8 mouse cellular contexts compared by ENCODE assay signal in genomic region chr17:88065031-88065800, GRCm38 (mm10). TPM values are rescaled to one million over a fixed set of nuclear protein-coding genes. Genes with fewer than 3 reads are reported as not detected.
A peak's percentile ranks its signal among the peaks of the same experiment; 100 is the strongest.
DNase-seq lines count a peak whose midpoint lies in the region; ATAC-seq and TF ChIP-seq lines count a peak whose summit lies in the region.

Gene Fbxo11, minus strand, starts transcription at chr17:88065291.

- DNase-seq in left cerebral cortex, adult 18-20 months (ENCODE audit: low spot score in 2 of 2) = peak; percentile 54 to 68
- DNase-seq in left cerebral cortex, adult 11 months (ENCODE audit: low spot score) = no peak
- DNase-seq in heart, adult 18-20 months = peak; percentile 57 to 66
- peak; percentile 76 for DNase-seq in kidney, adult 18-20 months
- DNase-seq in midbrain, postnatal 0 days (ENCODE audit: low spot score) = peak; percentile 38
- DNase-seq in spleen, postnatal 14 days (ENCODE audit: low spot score in 2 of 2) = peak; percentile 24 to 52

- ATAC-seq in embryonic facial prominence, embryonic 12.5 days (ENCODE audit: insufficient number of reproducible peaks, insufficient read depth, low FRiP score, low TSS enrichment) = peak; percentile 1; the same call in 1 of the 2 replicates
- no peak for ATAC-seq in limb, embryonic 13.5 days (ENCODE audit: low FRiP score, low read depth)
- ATAC-seq in midbrain, postnatal 0 days (ENCODE audit: low FRiP score) = peak; percentile 59

- H3K4me2 ChIP-seq in embryonic facial prominence, embryonic 12.5 days (replicated peaks) = peak within 1 kb of the TSS; percentile 63
- H3K4me2 ChIP-seq in limb, embryonic 13.5 days (replicated peaks) = peak within 1 kb of the TSS; percentile 79
- peak within 1 kb of the TSS; percentile 60 for H3K4me2 ChIP-seq in midbrain, postnatal 0 days (ENCODE audit: low read depth, low read length, poor library complexity, severe bottlenecking)

- under 1% methylated on average over 82 of the region's 112 CpGs for WGBS in embryonic facial prominence, embryonic 12.5 days
- 0% methylated on average over 22 of the region's 112 CpGs for WGBS in limb, embryonic 13.5 days
- 0% methylated on average over 64 of the region's 112 CpGs for WGBS in midbrain, postnatal 0 days

- no peak for TF ChIP-seq CTCF in midbrain, postnatal 0 days (IDR thresholded peaks at IDR 0.05)

- peak within 1 kb of the TSS; percentile 98 for H3K4me3 ChIP-seq in embryonic facial prominence, embryonic 12.5 days
- H3K4me3 ChIP-seq in limb, embryonic 13.5 days = peak within 1 kb of the TSS; percentile 98
- peak within 1 kb of the TSS; percentile 100 for H3K4me3 ChIP-seq in midbrain, postnatal 0 days (ENCODE audit: low read depth, low read length)

- no peaks in the 10 kb centered on the region for H3K36me3 ChIP-seq in embryonic facial prominence, embryonic 12.5 days
- no peaks in the 10 kb centered on the region for H3K36me3 ChIP-seq in limb, embryonic 13.5 days
- no peaks in the 10 kb centered on the region for H3K36me3 ChIP-seq in midbrain, postnatal 0 days (ENCODE audit: insufficient read depth, low read length)

- H3K27me3 ChIP-seq in embryonic facial prominence, embryonic 12.5 days = no peaks in the 10 kb centered on the region
- no peaks in the 10 kb centered on the region for H3K27me3 ChIP-seq in limb, embryonic 13.5 days
- H3K27me3 ChIP-seq in midbrain, postnatal 0 days (ENCODE audit: insufficient read depth, low read length) = no peaks in the 10 kb centered on the region

- no peaks in the 10 kb centered on the region for H3K9me3 ChIP-seq in embryonic facial prominence, embryonic 12.5 days
- no peaks in the 10 kb centered on the region for H3K9me3 ChIP-seq in limb, embryonic 13.5 days
- no peaks in the 10 kb centered on the region for H3K9me3 ChIP-seq in midbrain, postnatal 0 days (ENCODE audit: low read length)

- H3K9ac ChIP-seq in embryonic facial prominence, embryonic 12.5 days = peak within 1 kb of the TSS; percentile 100
- H3K9ac ChIP-seq in limb, embryonic 13.5 days = peak within 1 kb of the TSS; percentile 100
- H3K9ac ChIP-seq in midbrain, postnatal 0 days (replicated peaks; ENCODE audit: low read length, poor library complexity, severe bottlenecking) = peak within 1 kb of the TSS; percentile 98

- H3K27ac ChIP-seq in embryonic facial prominence, embryonic 12.5 days = peak within 1 kb of the TSS; percentile 100
- peak within 1 kb of the TSS; percentile 100 for H3K27ac ChIP-seq in limb, embryonic 13.5 days
- peak within 1 kb of the TSS; percentile 100 for H3K27ac ChIP-seq in midbrain, postnatal 0 days (ENCODE audit: low read depth, low read length)

- H3K4me1 ChIP-seq in embryonic facial prominence, embryonic 12.5 days = peaks cover 8% of the 10 kb centered on the region
- peaks cover 16% of the 10 kb centered on the region for H3K4me1 ChIP-seq in limb, embryonic 13.5 days
- H3K4me1 ChIP-seq in midbrain, postnatal 0 days (ENCODE audit: insufficient read depth, low read length) = no peaks in the 10 kb centered on the region; the same call in 1 of the 2 replicates

RNA-seq across cellular contexts. Expression of gene Fbxo11, which starts in this region (rescaled TPM):
- 100 to 1,000 TPM; 112 to 118 TPM for total RNA-seq in left cerebral cortex, adult 18-20 months (2021)
- 25.0 and 27.6 TPM in 2 replicates for polyA plus RNA-seq in embryonic facial prominence, embryonic 12.5 days (2016; fragmentation: Nextera tagmentation; extraction: Ambion mirVana)
- 10 to 100 TPM; 31.9 to 33.1 TPM for total RNA-seq in heart, adult 18-20 months (2021)
- 20.3 and 21.1 TPM in 2 replicates for polyA plus RNA-seq in limb, embryonic 13.5 days (2015; fragmentation: Nextera tagmentation; extraction: Ambion mirVana)
- 48.5 and 76.9 TPM in 2 replicates for total RNA-seq in midbrain, postnatal 0 days (2014; rRNA removed)
- 22.3 and 27.7 TPM in 2 replicates for polyA plus RNA-seq in midbrain, postnatal 0 days (2015; fragmentation: Nextera tagmentation; extraction: Ambion mirVana)
